Mouse (Mus musculus): Measurements from ENCODE around the gene Gm21883. TPM values are rescaled to one million over a fixed set of nuclear protein-coding genes. Genes with fewer than 3 reads are reported as not detected.
"Not testable (repeated sequence)": the region's sequence is repeated elsewhere in the genome, so short reads cannot be mapped to it uniquely, and the experiment has no call there.

Gm21883 gene
- not detected in 2 replicates for polyA plus RNA-seq (2014; fragmentation: Nextera tagmentation; extraction: Ambion mirVana)

DNA sequence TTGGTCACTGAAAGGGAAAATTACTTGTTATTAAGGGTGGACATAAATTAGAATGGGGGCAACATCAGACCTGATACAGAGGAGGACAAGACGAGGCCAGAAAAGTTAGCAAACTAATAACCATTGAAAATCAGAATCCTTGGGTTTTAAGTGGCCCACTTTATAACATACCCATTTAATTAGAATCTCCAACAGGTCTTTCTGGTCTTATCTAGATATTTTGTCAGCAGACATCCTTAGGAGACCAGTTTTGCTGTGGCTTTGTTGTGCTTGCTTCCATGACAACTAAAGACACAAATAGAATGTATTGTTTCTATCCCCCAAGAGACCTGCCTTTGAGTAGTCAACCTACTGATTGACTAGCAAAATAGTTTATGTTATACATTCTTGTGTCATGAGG, at the start of gene Gm21883:
Gm21883 (minus strand) TSS at position 101 of the 400 bp plus-strand sequence.
- not testable (repeated sequence) for H3K27ac ChIP-seq (replicated peaks; ENCODE audit: low read depth, low read length); H3K36me3 ChIP-seq (ENCODE audit: control insufficient read depth, insufficient read depth, low read length); H3K9me3 ChIP-seq (ENCODE audit: control insufficient read depth, low read length); ATAC-seq (ENCODE audit: low FRiP score, low TSS enrichment); DNase-seq; H3K4me1 ChIP-seq (ENCODE audit: control insufficient read depth, insufficient read depth, low read length); H3K4me3 ChIP-seq (replicated peaks; ENCODE audit: low read depth, low read length); H3K27me3 ChIP-seq (ENCODE audit: control insufficient read depth, insufficient read depth, low read length); H3K4me2 ChIP-seq (ENCODE audit: low read length); H3K9ac ChIP-seq (replicated peaks; ENCODE audit: low read length)
- no CpG with 5 or more reads among the region's 1 CpGs for WGBS

DNA sequence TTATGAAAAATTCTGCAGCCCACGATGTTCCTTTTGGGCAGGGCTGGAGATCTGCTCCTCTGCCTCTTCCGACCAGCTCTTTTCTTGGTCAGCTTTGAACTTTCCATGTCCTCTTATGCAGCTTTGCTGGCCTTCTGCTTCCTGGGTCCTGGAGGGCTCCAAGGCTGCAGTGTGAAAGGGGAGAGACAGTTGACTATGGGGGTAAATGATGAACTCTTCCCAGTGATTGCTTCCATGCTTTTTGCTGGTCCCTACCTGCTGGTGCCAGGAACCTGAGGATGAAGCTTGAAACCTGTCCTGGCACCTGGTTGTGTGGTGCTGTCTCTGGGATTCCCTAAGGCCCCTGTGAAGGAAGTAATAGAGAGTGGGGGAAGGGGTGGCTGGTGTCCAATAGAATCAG, 44.7 kb upstream of the Gm21883 start, which contains the start of gene Spin2e:
Spin2e (minus strand) TSS at position 101 of the 400 bp plus-strand sequence.
- not testable (repeated sequence) for H3K4me3 ChIP-seq (replicated peaks; ENCODE audit: low read depth, low read length); H3K36me3 ChIP-seq (ENCODE audit: control insufficient read depth, insufficient read depth, low read length); DNase-seq; H3K4me2 ChIP-seq (ENCODE audit: low read length); H3K4me1 ChIP-seq (ENCODE audit: control insufficient read depth, insufficient read depth, low read length); H3K9me3 ChIP-seq (ENCODE audit: control insufficient read depth, low read length); H3K27me3 ChIP-seq (ENCODE audit: control insufficient read depth, insufficient read depth, low read length); ATAC-seq (ENCODE audit: low FRiP score, low TSS enrichment); H3K9ac ChIP-seq (replicated peaks; ENCODE audit: low read length); H3K27ac ChIP-seq (replicated peaks; ENCODE audit: low read depth, low read length)
- 78% methylated on average over 1 of the region's 2 CpGs for WGBS

Other genes starting within 250 kb of the Gm21883 start
- gene Btbd35f26, start 237.8 kb downstream of the Gm21883 start, polyA plus RNA-seq (2014; fragmentation: Nextera tagmentation; extraction: Ambion mirVana), result not detected in 2 replicates
- not detected in 2 replicates for gene Btbd35f19, start 190.4 kb downstream of the Gm21883 start, polyA plus RNA-seq (2014; fragmentation: Nextera tagmentation; extraction: Ambion mirVana)
- not detected in 2 replicates for gene Spin2e, start 44.6 kb upstream of the Gm21883 start, polyA plus RNA-seq (2014; fragmentation: Nextera tagmentation; extraction: Ambion mirVana)
- gene Btbd35f25, start 142.9 kb upstream of the Gm21883 start, polyA plus RNA-seq (2014; fragmentation: Nextera tagmentation; extraction: Ambion mirVana), result not detected in 2 replicates